Mouse (Mus musculus) hindlimb bud, embryonic 11.5 days (tissue): Measurements from ENCODE around the gene Creg2.
"Not testable (repeated sequence)": the region's sequence is repeated elsewhere in the genome, so short reads cannot be mapped to it uniquely, and the experiment has no call there.

Experiments
- DNase-seq: peaks from one replicate; pipeline ENCODE4 v3.0.0-alpha.2; 2012; ENCODE audit warnings: low read depth, low spot score; ENCODE audit errors: extremely low spot score

Gene Creg2

GRCm38 (mm10) chr1:39651241-39651548 lies at the start of gene Creg2:
Creg2 (minus strand) TSS chr1:39651474.
- DNase-seq = no peak

- no peak for DNase-seq
Observed at GRCm38 (mm10) chr1:39700599-39701273, 49.5 kb upstream of the Creg2 start.

- no peak for DNase-seq
Observed at GRCm38 (mm10) chr1:39698456-39698855, 47.2 kb upstream of the Creg2 start.

GRCm38 (mm10) chr1:39695198-39695597 lies 43.9 kb upstream of the Creg2 start:
- no peak for DNase-seq

- no peak for DNase-seq
Observed at GRCm38 (mm10) chr1:39694756-39695155, 43.5 kb upstream of the Creg2 start.

- no peak for DNase-seq
Observed at GRCm38 (mm10) chr1:39691974-39692373, 40.7 kb upstream of the Creg2 start.

- DNase-seq = no peak
Observed at GRCm38 (mm10) chr1:39691061-39691460, 39.8 kb upstream of the Creg2 start.

GRCm38 (mm10) chr1:39688573-39688972 lies 37.3 kb upstream of the Creg2 start:
- no peak for DNase-seq

- DNase-seq = no peak
Observed at GRCm38 (mm10) chr1:39687279-39687678, 36.0 kb upstream of the Creg2 start.

GRCm38 (mm10) chr1:39685841-39686240 lies 34.6 kb upstream of the Creg2 start:
- DNase-seq = no peak

- no peak for DNase-seq
Observed at GRCm38 (mm10) chr1:39681638-39682037, 30.4 kb upstream of the Creg2 start.

- DNase-seq = no peak
Observed at GRCm38 (mm10) chr1:39680546-39680945, 29.3 kb upstream of the Creg2 start.

- DNase-seq = no peak
Observed at GRCm38 (mm10) chr1:39678883-39679282, 27.6 kb upstream of the Creg2 start.

GRCm38 (mm10) chr1:39676221-39676876 lies 25.1 kb upstream of the Creg2 start:
- DNase-seq = no peak

- DNase-seq = no peak
Observed at GRCm38 (mm10) chr1:39672362-39673105, 21.3 kb upstream of the Creg2 start.

- DNase-seq = peak; percentile 28
Observed at GRCm38 (mm10) chr1:39670211-39670935, 19.1 kb upstream of the Creg2 start.

- no peak for DNase-seq
Observed at GRCm38 (mm10) chr1:39666751-39667252, 15.5 kb upstream of the Creg2 start.

- DNase-seq = no peak
Observed at GRCm38 (mm10) chr1:39664039-39664625, 12.9 kb upstream of the Creg2 start.

GRCm38 (mm10) chr1:39663050-39663449 lies 11.8 kb upstream of the Creg2 start:
- DNase-seq = no peak

- no peak for DNase-seq
Observed at GRCm38 (mm10) chr1:39656976-39657529, 5.8 kb upstream of the Creg2 start.

- not testable (repeated sequence) for DNase-seq
Observed at GRCm38 (mm10) chr1:39654901-39655300, 3.6 kb upstream of the Creg2 start.
